Mouse (Mus musculus) liver, adult 2 months (tissue): ENCODE data around the gene Gpatch11. TPM values are rescaled to one million over a fixed set of nuclear protein-coding genes. Genes with fewer than 3 reads are reported as not detected.
"Not testable (repeated sequence)": the region's sequence is repeated elsewhere in the genome, so short reads cannot be mapped to it uniquely, and the experiment has no call there.

ENCODE experiments used
- DNase-seq: peaks from one replicate; pipeline ENCODE4 v3.0.0-alpha.2; 2011; ENCODE audit warnings: low read depth, low spot score; ENCODE audit errors: extremely low read depth
- H3K27ac ChIP-seq: fragments of 200-500 bp; replicated peaks from 2 replicates; pipeline ENCODE4 v1.5.1; 2012; ENCODE audit warnings: low read depth, mild to moderate bottlenecking, control low read depth, inconsistent platforms, low read length; ENCODE audit not compliant: insufficient read depth
- H3K27me3 ChIP-seq: fragments of 200-500 bp; 2 replicates; pipeline ENCODE4 v1.6.1; 2012; ENCODE audit warnings: mild to moderate bottlenecking, moderate library complexity, low read length, inconsistent platforms; ENCODE audit not compliant: control insufficient read depth, insufficient read depth
- H3K36me3 ChIP-seq: fragments of 200-500 bp; 2 replicates; pipeline ENCODE4 v1.6.1; 2012; ENCODE audit warnings: low read length, inconsistent platforms; ENCODE audit not compliant: control insufficient read depth, insufficient read depth
- H3K4me1 ChIP-seq: fragments of 200-500 bp; 2 replicates; pipeline ENCODE4 v1.6.1; 2011; ENCODE audit warnings: low read length; ENCODE audit not compliant: control insufficient read depth, insufficient read depth
- H3K4me3 ChIP-seq: fragments of 200-500 bp; 2 replicates; pipeline ENCODE4 v1.5.1; 2011; ENCODE audit warnings: low read depth, mild to moderate bottlenecking, control low read depth, low read length, moderate library complexity; ENCODE audit not compliant: insufficient read depth
- H3K79me2 ChIP-seq: fragments of 200-500 bp; 2 replicates; pipeline ENCODE4 v1.6.1; 2012; ENCODE audit warnings: inconsistent platforms, mild to moderate bottlenecking, low read length, moderate library complexity; ENCODE audit not compliant: control insufficient read depth, insufficient read depth
- H3K9ac ChIP-seq: fragments of 200-500 bp; 2 replicates; pipeline ENCODE4 v1.6.1; 2012; ENCODE audit warnings: low read depth, mild to moderate bottlenecking, control low read depth, inconsistent platforms, low read length
- CTCF ChIP-seq: fragments of 200-500 bp; IDR thresholded peaks from 2 replicates; pipeline ENCODE4 v1.5.1; 2011; ENCODE audit warnings: low read depth, low read length, control low read depth
- POLR2A ChIP-seq: fragments of 200-500 bp; IDR thresholded peaks from 2 replicates; pipeline ENCODE4 v1.6.1; 2011; ENCODE audit warnings: low read length, control low read depth; ENCODE audit not compliant: insufficient read depth; ENCODE audit errors: extremely low read depth
- WGBS: fragments of 180-500 bp; shearing (Covaris S2); methylation state at CpG from one replicate; pipeline ENCODE4 v1.1.7; 2018; 5-methylcytosine and 5-hydroxymethylcytosine counted together
- polyA plus RNA-seq: library from polyadenylated mRNA; depleted of rRNA; stranded (reverse); fragments of >200 nt; gene quantifications from 2 replicates; pipeline ENCODE4 v1.2.3, GENCODE M21; 2012; rRNA removed
- total RNA-seq: library from RNA; depleted of rRNA; stranded (reverse); fragments of >200 nt; gene quantifications from 2 replicates; pipeline ENCODE4 v1.2.3, GENCODE M21; 2014; rRNA removed

Gene Gpatch11
- total RNA-seq (7.9 and 8.1 TPM in 2 replicates), polyA plus RNA-seq (4.7 and 4.9 TPM in 2 replicates)

GRCm38 (mm10) chr17:78834856-78835835 is at the start of gene Gpatch11, which contains the start of gene Heatr5b:
Gene Gpatch11 (plus strand): TSS chr17:78835567.
Gene Heatr5b (minus strand): TSS chr17:78835364.
- WGBS: under 1% methylated on average over 81 of the region's 81 CpGs
- DNase-seq: peak; percentile 88
- Histone ChIP-seq H3K4me1 (peaks cover 2% of the 10 kb centered on the region; the same call in 1 of the 2 replicates), H3K27ac (peak within 1 kb of the TSS; percentile 56), H3K27me3 (no peaks in the 10 kb centered on the region), H3K79me2 (no peaks in the 10 kb centered on the region), H3K4me3 (peak within 1 kb of the TSS; percentile 91), H3K9ac (peak within 1 kb of the TSS; percentile 87), H3K36me3 (peaks cover 19% of the 10 kb centered on the region; the same call in 1 of the 2 replicates)
- TF ChIP-seq POLR2A (peak; percentile 93), CTCF (no peak)

GRCm38 (mm10) chr17:78788273-78788672 is 47.1 kb upstream of the Gpatch11 start:
- not testable (repeated sequence) for H3K4me3 ChIP-seq, DNase-seq, H3K9ac ChIP-seq, H3K27me3 ChIP-seq, H3K79me2 ChIP-seq, H3K4me1 ChIP-seq, H3K27ac ChIP-seq
- H3K36me3 ChIP-seq: peaks cover 27% of the 10 kb centered on the region
- WGBS: 84% methylated on average over 3 of the region's 3 CpGs

- Histone ChIP-seq H3K79me2 (no peaks in the 10 kb centered on the region), H3K9ac (no peak overlapping the region), H3K4me1 (no peaks in the 10 kb centered on the region), H3K27ac (no peak overlapping the region), H3K27me3 (no peaks in the 10 kb centered on the region), H3K4me3 (no peak overlapping the region), H3K36me3 (peaks cover 38% of the 10 kb centered on the region)
- WGBS: 78% methylated on average over 7 of the region's 7 CpGs
- no peak for DNase-seq
- TF ChIP-seq CTCF (no peak), POLR2A (no peak)
Measured at GRCm38 (mm10) chr17:78791068-78791689, 44.2 kb upstream of the Gpatch11 start.

GRCm38 (mm10) chr17:78791690-78792070 is 43.7 kb upstream of the Gpatch11 start:
- Histone ChIP-seq H3K79me2 (no peaks in the 10 kb centered on the region), H3K4me3 (no peak overlapping the region), H3K36me3 (peaks cover 40% of the 10 kb centered on the region), H3K27ac (no peak overlapping the region), H3K27me3 (no peaks in the 10 kb centered on the region), H3K4me1 (no peaks in the 10 kb centered on the region), H3K9ac (no peak overlapping the region)
- 86% methylated on average over 3 of the region's 3 CpGs for WGBS
- no peak for TF ChIP-seq CTCF
- no peak for TF ChIP-seq POLR2A
- DNase-seq: no peak

- Histone ChIP-seq H3K27me3 (no peaks in the 10 kb centered on the region), H3K79me2 (no peaks in the 10 kb centered on the region), H3K27ac (no peak overlapping the region), H3K4me3 (no peak overlapping the region), H3K9ac (no peak overlapping the region), H3K36me3 (peaks cover 45% of the 10 kb centered on the region), H3K4me1 (no peaks in the 10 kb centered on the region)
- 81% methylated on average over 3 of the region's 3 CpGs for WGBS
- TF ChIP-seq POLR2A: no peak
- no peak for TF ChIP-seq CTCF
- DNase-seq: no peak
Measured at GRCm38 (mm10) chr17:78792122-78792521, 43.2 kb upstream of the Gpatch11 start.
